Mouse (Mus musculus): Measurements from ENCODE around the gene Stat6. TPM values are rescaled to one million over a fixed set of nuclear protein-coding genes. Genes with fewer than 3 reads are reported as not detected.

The Stat6 gene
- polyA plus RNA-seq (2015; fragmentation: Nextera tagmentation; extraction: Ambion mirVana): 5.0 and 11.5 TPM in 2 replicates

DNA sequence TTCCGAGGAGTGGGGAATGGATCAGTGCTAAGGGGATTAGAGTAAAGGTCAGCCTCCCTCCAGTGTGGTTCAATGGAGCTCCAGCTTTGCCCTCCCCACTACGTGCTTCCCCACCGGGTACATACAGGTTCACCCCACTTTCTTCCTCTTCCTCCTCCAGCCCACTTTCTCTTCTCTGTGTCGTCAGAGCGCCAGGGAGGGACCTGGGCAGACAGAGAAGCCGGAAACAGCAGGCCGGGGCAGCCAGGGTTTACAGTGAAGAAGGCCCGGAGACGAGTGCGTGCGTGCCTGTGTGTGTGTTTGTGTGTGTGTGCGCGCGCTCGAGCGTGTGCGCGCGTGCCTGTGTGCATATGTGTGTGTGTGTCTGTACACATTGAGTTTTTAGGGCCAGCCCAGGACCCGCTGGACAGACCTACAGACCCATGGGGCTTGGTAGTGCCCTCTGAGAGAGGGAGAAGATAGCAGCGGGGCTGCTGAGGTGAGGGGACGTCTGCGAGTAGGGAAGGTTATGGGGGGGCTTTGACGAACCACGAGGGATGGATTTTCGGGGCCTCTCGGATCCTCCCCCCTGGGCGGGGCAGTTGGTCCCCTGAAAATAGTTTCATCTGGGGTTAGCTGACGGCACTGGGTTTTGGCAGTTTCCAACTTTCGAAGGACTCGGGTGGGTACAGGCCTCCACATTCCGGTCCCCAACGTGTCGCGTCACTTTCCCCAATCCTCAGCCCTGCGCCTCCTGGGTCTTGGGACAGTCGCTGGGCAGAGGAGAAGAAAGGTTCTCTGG lies at the start of gene Stat6:
Stat6 (plus strand) TSS at position 215 of the 781 bp plus-strand sequence.
- WGBS: 9% methylated on average over 37 of the region's 37 CpGs
- peak; percentile 50; the same call in 1 of the 2 replicates for ATAC-seq (ENCODE audit: low FRiP score)

DNA sequence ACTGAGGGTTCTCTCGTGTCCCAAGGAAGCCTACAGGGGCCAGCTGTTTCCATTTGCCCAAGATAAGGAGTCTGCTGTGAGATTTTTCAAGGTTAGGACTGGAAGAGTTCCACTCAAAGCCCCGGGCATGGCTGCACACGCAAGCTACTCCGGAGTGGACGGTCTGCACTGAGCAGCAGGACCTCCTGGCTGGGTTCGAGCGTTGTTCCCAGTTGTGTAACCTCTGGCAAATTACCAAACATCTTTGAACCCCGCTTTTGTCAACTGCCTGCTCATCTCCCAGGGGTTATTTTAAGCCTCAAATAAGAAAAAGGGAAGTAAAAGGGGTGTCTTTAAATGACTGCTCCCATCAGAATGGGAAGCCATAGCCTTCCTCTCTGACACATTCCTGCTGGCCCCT lies 48.4 kb upstream of the Stat6 start:
- Histone ChIP-seq H3K27ac (replicated peaks) (no peak overlapping the region), H3K4me2 (no peak overlapping the region), H3K36me3 (peaks cover 78% of the 10 kb centered on the region), H3K4me3 (replicated peaks) (no peak overlapping the region), H3K9me3 (replicated peaks) (no peaks in the 10 kb centered on the region), H3K27me3 (replicated peaks) (no peaks in the 10 kb centered on the region), H3K4me1 (peaks cover 32% of the 10 kb centered on the region), H3K9ac (replicated peaks) (no peak overlapping the region)
- no peak for ATAC-seq (ENCODE audit: low FRiP score)
- 88% methylated on average over 8 of the region's 8 CpGs for WGBS

More for the DNA sequence above, at the start of gene Stat6:
- Histone ChIP-seq H3K4me1 (peaks cover 24% of the 10 kb centered on the region), H3K36me3 (no peaks in the 10 kb centered on the region), H3K27ac (replicated peaks) (peak within 1 kb of the TSS; percentile 56; the same call in 1 of the 2 replicates), H3K9ac (replicated peaks) (peak within 1 kb of the TSS; percentile 1), H3K9me3 (replicated peaks) (no peaks in the 10 kb centered on the region), H3K27me3 (replicated peaks) (peaks cover 31% of the 10 kb centered on the region), H3K4me3 (replicated peaks) (peak within 1 kb of the TSS; percentile 38), H3K4me2 (peak within 1 kb of the TSS; percentile 55)

DNA sequence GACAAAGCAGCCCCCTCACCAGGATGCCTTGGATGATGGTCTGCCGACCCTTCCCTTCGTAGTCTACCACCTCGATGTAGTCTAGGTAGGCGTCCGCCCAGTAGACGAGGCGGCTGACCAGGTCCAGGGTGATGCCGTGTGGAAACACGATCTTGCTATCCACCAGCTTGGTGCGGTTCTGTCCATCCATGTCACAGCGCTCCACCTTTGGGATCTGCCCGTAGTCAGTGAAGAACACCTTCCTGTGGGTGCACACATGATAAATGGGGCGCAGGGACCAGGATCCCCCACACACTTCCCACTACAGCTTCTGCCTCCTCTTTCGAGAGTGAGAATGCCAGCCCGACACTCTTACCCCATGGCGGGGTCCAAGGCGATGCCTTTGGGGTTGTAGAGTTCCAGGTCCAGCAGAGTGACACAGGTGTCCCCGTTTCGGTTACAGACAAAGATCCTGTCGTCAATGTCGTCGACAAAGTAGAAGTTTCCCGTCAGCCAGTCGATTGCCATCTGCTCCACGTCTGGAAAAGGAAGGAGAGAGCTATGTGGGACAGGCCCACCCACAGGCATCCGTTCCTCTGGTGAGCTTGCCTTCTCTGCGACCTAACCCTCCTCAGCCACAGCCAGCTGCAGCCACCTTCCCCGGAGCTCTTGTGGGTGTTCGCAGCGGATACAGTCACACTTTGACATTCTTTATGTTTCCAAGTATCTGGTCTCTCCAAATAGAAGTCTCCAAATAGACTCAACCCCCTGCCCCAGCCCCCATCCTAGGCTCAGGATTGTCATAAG lies 47.7 kb upstream of the Stat6 start:
- Histone ChIP-seq H3K9me3 (replicated peaks) (no peaks in the 10 kb centered on the region), H3K27ac (replicated peaks) (no peak overlapping the region), H3K9ac (replicated peaks) (no peak overlapping the region), H3K4me1 (peaks cover 36% of the 10 kb centered on the region), H3K36me3 (peaks cover 77% of the 10 kb centered on the region), H3K4me2 (no peak overlapping the region), H3K4me3 (replicated peaks) (no peak overlapping the region), H3K27me3 (replicated peaks) (no peaks in the 10 kb centered on the region)
- no peak for ATAC-seq (ENCODE audit: low FRiP score)
- 89% methylated on average over 30 of the region's 30 CpGs for WGBS

DNA sequence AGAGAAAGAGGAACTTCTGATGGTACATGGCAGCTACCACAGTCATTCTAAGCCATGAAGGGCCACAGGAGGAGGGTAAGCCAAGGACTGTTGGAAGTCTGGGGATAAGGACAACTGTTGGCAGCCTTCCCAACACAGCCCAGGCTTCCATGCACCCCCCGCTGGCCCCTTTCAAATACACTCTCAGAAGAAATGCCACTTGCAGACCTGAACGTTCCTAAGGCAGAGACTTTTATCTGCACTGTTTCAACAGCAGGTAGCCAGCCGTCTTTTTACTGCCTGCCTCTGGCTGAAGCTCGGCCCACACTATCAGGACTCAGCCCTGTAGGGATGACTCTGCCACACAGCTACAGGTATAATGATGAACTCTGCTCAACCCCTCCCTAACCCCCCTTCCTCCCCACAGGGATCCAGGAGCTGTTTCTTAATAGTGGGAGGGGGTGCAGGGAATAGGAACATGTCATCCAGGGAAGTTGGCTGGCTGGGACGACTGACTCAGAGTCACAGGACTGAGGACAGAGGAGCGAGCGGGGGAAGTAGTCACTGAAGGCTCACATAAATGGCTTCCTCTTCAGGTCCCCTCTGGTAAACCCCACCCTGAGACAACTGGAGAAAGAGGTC lies 46.4 kb upstream of the Stat6 start:
- no peak overlapping the region for H3K9ac ChIP-seq (replicated peaks)
- H3K27me3 ChIP-seq (replicated peaks): no peaks in the 10 kb centered on the region
- no peak overlapping the region for H3K4me2 ChIP-seq
- 41% methylated on average over 7 of the region's 7 CpGs for WGBS
- no peak for ATAC-seq (ENCODE audit: low FRiP score)
- peaks cover 46% of the 10 kb centered on the region for H3K4me1 ChIP-seq
- H3K4me3 ChIP-seq (replicated peaks): no peak overlapping the region
- peak overlapping the region; percentile 54; the same call in 1 of the 2 replicates for H3K27ac ChIP-seq (replicated peaks)
- peaks cover 77% of the 10 kb centered on the region for H3K36me3 ChIP-seq
- no peaks in the 10 kb centered on the region for H3K9me3 ChIP-seq (replicated peaks)

DNA sequence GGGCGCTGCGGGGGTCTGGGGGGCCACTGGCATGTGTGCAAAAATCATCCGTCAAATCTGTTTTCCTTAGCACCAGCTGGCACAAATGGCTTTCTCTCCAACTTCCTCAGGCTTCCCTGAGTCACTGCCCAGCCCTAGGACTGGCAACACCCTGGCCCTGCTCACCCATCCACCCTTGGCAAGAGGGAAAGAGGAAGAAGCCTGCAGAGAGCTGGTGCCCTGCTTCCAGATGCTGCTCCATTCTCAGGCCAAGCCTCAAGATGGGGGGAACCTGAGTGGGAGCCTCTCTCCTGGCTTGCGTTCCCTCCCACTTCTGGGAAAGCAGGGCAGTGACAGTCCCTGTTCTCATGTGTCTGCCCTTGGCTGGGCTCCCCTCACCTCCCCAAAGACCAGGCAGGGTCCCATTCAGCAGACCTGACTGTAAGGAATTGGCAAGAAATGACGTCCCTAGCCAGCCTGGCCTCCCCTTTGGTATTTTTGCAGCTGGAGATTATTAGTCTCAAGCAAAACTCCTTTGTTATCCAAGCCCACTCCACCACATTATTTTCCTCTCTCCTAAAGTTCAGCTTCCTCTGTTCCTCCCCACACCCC lies 45.4 kb upstream of the Stat6 start:
- H3K27ac ChIP-seq (replicated peaks): peak overlapping the region; percentile 54; the same call in 1 of the 2 replicates
- H3K4me2 ChIP-seq: no peak overlapping the region
- peaks cover 38% of the 10 kb centered on the region for H3K4me1 ChIP-seq
- no peak overlapping the region for H3K9ac ChIP-seq (replicated peaks)
- H3K9me3 ChIP-seq (replicated peaks): no peaks in the 10 kb centered on the region
- no peak for ATAC-seq (ENCODE audit: low FRiP score)
- no peak overlapping the region for H3K4me3 ChIP-seq (replicated peaks)
- peaks cover 77% of the 10 kb centered on the region for H3K36me3 ChIP-seq
- H3K27me3 ChIP-seq (replicated peaks): no peaks in the 10 kb centered on the region
- 76% methylated on average over 5 of the region's 5 CpGs for WGBS

DNA sequence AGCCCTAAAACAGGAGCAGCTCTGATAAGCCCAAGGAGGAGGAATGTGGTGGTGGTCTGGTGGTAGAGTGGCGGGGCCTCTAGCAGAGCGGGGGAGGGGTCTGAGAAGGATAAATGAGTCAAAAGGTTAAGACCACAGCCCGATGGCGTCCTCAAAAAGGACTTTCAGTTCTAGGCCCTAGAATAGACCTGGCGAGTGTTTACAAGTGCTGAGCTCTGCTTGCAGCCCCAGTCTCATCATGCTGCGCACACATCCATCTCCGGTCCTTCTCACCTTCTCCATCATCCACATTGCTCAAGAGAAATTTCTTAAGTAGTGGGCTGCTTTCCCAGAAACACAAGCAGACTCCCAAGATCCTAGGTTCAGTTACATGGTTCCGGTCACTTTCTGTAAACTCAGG lies 44.2 kb upstream of the Stat6 start:
- Histone ChIP-seq H3K9ac (replicated peaks) (no peak overlapping the region), H3K4me1 (peaks cover 38% of the 10 kb centered on the region), H3K27me3 (replicated peaks) (no peaks in the 10 kb centered on the region), H3K27ac (replicated peaks) (no peak overlapping the region), H3K4me2 (no peak overlapping the region), H3K36me3 (peaks cover 77% of the 10 kb centered on the region), H3K9me3 (replicated peaks) (no peaks in the 10 kb centered on the region), H3K4me3 (replicated peaks) (no peak overlapping the region)
- 77% methylated on average over 8 of the region's 8 CpGs for WGBS
- ATAC-seq (ENCODE audit: low FRiP score): no peak

DNA sequence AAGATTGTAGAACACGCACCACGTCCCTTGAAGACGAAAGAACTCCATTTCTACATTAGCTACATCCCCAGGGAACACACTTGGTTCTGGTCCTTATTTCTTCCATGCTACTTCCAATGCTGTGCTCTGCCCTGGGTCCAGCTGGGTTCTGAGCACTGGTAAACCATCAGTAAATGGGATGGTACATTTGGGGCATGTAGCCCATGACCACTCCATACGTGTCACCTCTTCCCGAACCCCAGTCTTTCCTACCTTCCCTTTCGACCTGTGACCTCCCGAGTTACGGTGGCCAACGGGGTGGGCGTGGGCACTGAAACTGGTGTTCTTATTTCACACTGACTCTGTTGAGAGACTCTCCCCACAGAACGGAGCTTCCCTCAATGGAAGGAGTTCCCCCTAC lies 43.5 kb upstream of the Stat6 start:
- Histone ChIP-seq H3K4me1 (peaks cover 38% of the 10 kb centered on the region), H3K27ac (replicated peaks) (peak overlapping the region; percentile 60), H3K9me3 (replicated peaks) (no peaks in the 10 kb centered on the region), H3K4me3 (replicated peaks) (no peak overlapping the region), H3K4me2 (no peak overlapping the region), H3K27me3 (replicated peaks) (no peaks in the 10 kb centered on the region), H3K9ac (replicated peaks) (no peak overlapping the region), H3K36me3 (peaks cover 76% of the 10 kb centered on the region)
- WGBS: 87% methylated on average over 11 of the region's 11 CpGs
- no peak for ATAC-seq (ENCODE audit: low FRiP score)

DNA sequence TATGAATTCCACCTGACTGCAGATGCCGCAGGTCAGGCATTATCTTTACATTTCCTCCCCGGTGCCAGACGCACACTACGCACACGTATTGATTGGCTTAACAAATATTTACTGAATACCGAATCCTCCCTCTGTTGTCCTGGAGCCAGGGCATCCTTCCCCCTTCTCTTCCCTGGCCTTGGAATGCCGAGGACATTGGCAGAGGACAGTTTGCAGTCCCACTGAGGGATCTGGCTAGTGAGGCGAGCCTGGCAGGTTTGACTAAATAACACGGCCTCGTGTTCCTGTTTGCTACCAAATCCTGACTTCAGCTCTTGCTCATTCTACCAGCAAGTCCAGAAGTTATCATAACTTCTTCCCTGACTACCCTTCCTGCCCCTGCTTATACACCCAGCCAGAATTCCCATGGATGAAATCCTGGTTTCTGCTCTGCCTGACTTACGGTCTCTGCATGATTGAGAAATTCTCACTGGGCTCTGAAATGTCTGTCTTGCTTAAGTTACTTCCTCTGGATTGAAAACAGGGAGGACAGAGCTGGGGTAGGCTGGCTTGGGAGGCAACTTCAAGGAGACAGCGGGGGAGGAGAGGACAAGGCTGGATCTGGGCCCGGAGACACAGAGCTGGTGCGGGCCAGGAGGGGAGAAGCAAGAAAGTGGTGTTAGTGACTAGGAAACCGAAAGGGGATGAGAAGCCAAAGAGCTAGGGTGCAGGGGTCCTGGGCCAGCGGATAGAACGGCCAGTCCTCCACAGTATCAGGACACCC lies 42.8 kb upstream of the Stat6 start:
- H3K4me2 ChIP-seq: no peak overlapping the region
- WGBS: 75% methylated on average over 17 of the region's 17 CpGs
- H3K36me3 ChIP-seq: peaks cover 76% of the 10 kb centered on the region
- ATAC-seq (ENCODE audit: low FRiP score): no peak
- peak overlapping the region; percentile 60 for H3K27ac ChIP-seq (replicated peaks)
- no peak overlapping the region for H3K4me3 ChIP-seq (replicated peaks)
- peaks cover 42% of the 10 kb centered on the region for H3K4me1 ChIP-seq
- no peaks in the 10 kb centered on the region for H3K9me3 ChIP-seq (replicated peaks)
- H3K9ac ChIP-seq (replicated peaks): no peak overlapping the region
- no peaks in the 10 kb centered on the region for H3K27me3 ChIP-seq (replicated peaks)

DNA sequence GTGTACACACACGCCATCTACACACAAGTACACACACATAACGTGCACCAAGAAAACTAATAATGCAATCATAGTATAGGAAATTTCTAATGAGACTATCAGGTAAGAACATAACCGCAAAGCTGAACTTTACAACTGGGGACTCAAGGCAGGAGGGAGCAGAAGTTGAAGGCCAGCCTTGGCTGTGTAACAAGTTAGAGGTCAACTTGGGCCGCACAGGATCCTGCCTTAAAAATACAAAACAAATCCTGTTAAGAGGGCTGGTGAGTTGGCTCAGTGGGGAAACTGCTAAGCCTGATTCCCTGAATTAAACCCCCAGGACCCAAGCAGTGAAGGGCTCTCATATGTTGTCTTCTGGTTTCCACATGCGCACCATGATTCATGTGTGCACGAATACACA lies 40.6 kb upstream of the Stat6 start:
- H3K27me3 ChIP-seq (replicated peaks): no peaks in the 10 kb centered on the region
- H3K9me3 ChIP-seq (replicated peaks): no peaks in the 10 kb centered on the region
- H3K4me1 ChIP-seq: peaks cover 31% of the 10 kb centered on the region
- WGBS: 95% methylated on average over 6 of the region's 6 CpGs
- H3K27ac ChIP-seq (replicated peaks): no peak overlapping the region
- no peak overlapping the region for H3K9ac ChIP-seq (replicated peaks)
- peaks cover 89% of the 10 kb centered on the region for H3K36me3 ChIP-seq
- H3K4me2 ChIP-seq: no peak overlapping the region
- H3K4me3 ChIP-seq (replicated peaks): no peak overlapping the region
- no peak for ATAC-seq (ENCODE audit: low FRiP score)

DNA sequence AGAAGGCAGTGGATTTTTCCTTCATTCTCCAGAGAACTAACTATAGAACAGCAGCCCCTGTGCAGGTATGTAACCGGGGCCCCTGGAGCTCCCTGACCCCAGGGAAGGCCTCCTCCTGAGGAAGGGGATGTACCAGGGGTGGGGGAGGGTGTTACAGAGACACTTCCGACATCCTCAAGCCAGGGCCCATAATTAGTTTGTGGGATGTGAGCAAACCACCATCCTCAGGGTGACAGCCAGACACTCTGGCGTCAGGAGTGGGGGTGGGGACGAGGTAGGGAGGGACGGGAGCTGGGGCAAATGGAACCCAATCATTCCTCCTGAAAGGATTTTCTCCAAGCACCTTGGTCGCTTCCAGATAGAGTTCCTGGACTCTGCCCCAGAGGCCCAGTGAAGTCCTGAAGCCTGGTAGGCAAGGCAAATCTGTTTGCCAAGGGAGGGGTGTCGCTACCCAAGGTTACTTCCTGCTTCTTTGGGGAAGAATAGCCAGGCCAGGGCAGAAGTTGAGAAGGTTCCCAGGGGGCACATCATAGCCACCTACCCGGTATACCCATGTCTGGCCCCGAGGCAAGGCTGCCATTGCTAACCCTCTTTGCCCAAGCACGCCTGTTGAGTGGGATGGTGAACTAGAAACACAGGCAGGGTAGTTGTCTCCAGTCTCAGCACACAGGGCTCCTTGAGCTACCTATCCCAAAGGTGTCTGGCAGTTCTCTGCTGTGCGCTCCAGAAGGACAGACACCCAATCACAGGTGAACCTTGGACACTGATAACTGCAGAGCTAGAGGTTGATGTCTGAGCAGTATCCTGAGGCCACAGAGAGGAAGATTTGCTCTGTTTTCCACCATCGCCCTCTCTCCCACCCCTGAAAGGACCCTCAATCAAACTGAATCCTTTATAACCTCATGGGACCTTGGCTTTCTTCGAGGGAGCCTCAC lies 39.1 kb upstream of the Stat6 start:
- H3K27me3 ChIP-seq (replicated peaks): no peaks in the 10 kb centered on the region
- H3K27ac ChIP-seq (replicated peaks): no peak overlapping the region
- H3K4me2 ChIP-seq: no peak overlapping the region
- peaks cover 90% of the 10 kb centered on the region for H3K36me3 ChIP-seq
- H3K9ac ChIP-seq (replicated peaks): no peak overlapping the region
- H3K9me3 ChIP-seq (replicated peaks): no peaks in the 10 kb centered on the region
- ATAC-seq (ENCODE audit: low FRiP score): no peak
- H3K4me3 ChIP-seq (replicated peaks): no peak overlapping the region
- H3K4me1 ChIP-seq: peaks cover 18% of the 10 kb centered on the region; the same call in 1 of the 2 replicates
- 74% methylated on average over 13 of the region's 13 CpGs for WGBS
